Mouse (Mus musculus): ENCODE data around the gene Tmc6. TPM values are rescaled to one million over a fixed set of nuclear protein-coding genes. Genes with fewer than 3 reads are reported as not detected.
A peak's percentile ranks its signal among the peaks of the same experiment; 100 is the strongest.

Tmc6 gene
- polyA plus RNA-seq (2015; fragmentation: Nextera tagmentation; extraction: Ambion mirVana): 19.0 and 20.2 TPM in 2 replicates

- ATAC-seq: peak; percentile 13
- peak within 1 kb of the TSS; percentile 82 for H3K4me3 ChIP-seq (ENCODE audit: low read depth, low read length)
- peaks cover 27% of the 10 kb centered on the region for H3K4me1 ChIP-seq (ENCODE audit: insufficient read depth)
- no peaks in the 10 kb centered on the region for H3K27me3 ChIP-seq (ENCODE audit: insufficient read depth, low read length)
- peak within 1 kb of the TSS; percentile 97 for H3K4me2 ChIP-seq (ENCODE audit: low read depth, low read length)
- H3K36me3 ChIP-seq (replicated peaks; ENCODE audit: insufficient read depth, low read length): peaks cover 40% of the 10 kb centered on the region
- peak within 1 kb of the TSS; percentile 89 for H3K9ac ChIP-seq (replicated peaks)
- 14% methylated on average over 22 of the region's 24 CpGs for WGBS (ENCODE audit: insufficient replicate concordance)
- no peak; the same call in 1 of the 2 replicates for TF ChIP-seq EP300 (IDR thresholded peaks at IDR 0.05; ENCODE audit: low read depth)
- TF ChIP-seq CTCF (IDR thresholded peaks at IDR 0.05; ENCODE audit: low read depth): no peak
- no peaks in the 10 kb centered on the region for H3K9me3 ChIP-seq (ENCODE audit: low read length)
- H3K27ac ChIP-seq (ENCODE audit: low read depth): peak within 1 kb of the TSS; percentile 97
- DNase-seq: peak; percentile 80
Observed at GRCm38 (mm10) chr11:117781993-117782704, at the start of gene Tmc6, which contains the start of gene Tmc8. Gene Tmc6, minus strand, starts transcription at chr11:117782198. Gene Tmc8, plus strand, starts transcription at chr11:117782076.

DNA sequence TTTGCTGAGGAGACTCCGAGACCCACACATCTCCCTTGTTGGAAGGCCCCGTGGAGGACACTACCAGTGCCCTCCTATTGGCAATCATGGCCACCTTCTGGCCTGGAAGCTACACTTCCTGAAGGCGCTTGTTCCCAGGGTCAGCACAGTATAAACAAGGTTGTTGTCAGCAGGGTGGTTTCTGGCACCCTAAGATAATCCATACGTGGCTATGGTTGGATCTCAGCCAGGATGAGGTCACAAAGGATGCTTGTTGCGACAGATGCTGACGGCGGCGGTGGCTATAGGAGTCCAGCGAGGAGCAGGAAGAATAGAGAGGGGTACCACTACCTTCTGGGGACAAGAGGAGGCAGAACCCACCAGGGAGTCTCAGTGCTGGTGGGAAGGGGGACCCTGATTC is 48.4 kb upstream of the Tmc6 start:
- Histone ChIP-seq H3K27ac (ENCODE audit: low read depth) (peak overlapping the region; percentile 98), H3K4me2 (ENCODE audit: low read depth, low read length) (peak overlapping the region; percentile 94), H3K9ac (replicated peaks) (peak overlapping the region; percentile 91), H3K4me3 (ENCODE audit: low read depth, low read length) (peak overlapping the region; percentile 22), H3K4me1 (ENCODE audit: insufficient read depth) (peaks cover 73% of the 10 kb centered on the region), H3K9me3 (ENCODE audit: low read length) (no peaks in the 10 kb centered on the region), H3K27me3 (ENCODE audit: insufficient read depth, low read length) (no peaks in the 10 kb centered on the region), H3K36me3 (replicated peaks; ENCODE audit: insufficient read depth, low read length) (no peaks in the 10 kb centered on the region)
- TF ChIP-seq CTCF (IDR thresholded peaks at IDR 0.05; ENCODE audit: low read depth) (peak; percentile 28; the same call in 1 of the 2 replicates), EP300 (IDR thresholded peaks at IDR 0.05; ENCODE audit: low read depth) (peak; percentile 96)
- DNase-seq: peak; percentile 90
- 24% methylated on average over 9 of the region's 9 CpGs for WGBS (ENCODE audit: insufficient replicate concordance)
- peak; percentile 65 for ATAC-seq

DNA sequence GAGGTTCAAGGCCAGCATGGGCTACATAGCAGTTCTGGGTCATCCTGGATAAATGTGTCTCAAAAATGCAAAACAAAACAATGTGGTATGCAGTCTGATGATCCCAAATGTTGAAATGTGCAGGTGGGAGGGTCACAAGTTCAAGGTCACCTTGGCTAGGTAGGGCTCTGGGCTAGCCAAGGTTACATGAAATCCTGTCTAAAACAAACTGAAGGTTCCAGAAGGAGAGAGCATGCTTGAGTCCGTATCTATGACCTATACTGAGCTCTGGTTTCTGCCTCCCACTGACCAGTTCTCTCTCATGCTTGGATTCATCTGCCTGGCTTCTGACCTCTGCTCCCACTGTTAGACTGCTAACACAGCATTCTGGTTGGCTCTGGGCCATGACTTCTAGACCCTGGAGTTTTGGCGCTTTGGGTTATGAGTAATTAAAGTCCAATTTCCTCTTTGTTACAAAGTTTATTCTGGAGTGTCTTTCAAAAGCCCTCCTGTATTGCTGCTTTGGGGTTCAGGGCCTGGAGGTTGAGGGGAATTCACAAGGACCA is 47.7 kb upstream of the Tmc6 start:
- H3K4me2 ChIP-seq (ENCODE audit: low read depth, low read length): peak overlapping the region; percentile 94
- no peak overlapping the region for H3K4me3 ChIP-seq (ENCODE audit: low read depth, low read length)
- no peaks in the 10 kb centered on the region for H3K9me3 ChIP-seq (ENCODE audit: low read length)
- no peaks in the 10 kb centered on the region for H3K36me3 ChIP-seq (replicated peaks; ENCODE audit: insufficient read depth, low read length)
- H3K9ac ChIP-seq (replicated peaks): peak overlapping the region; percentile 91
- peak; percentile 65 for DNase-seq
- TF ChIP-seq EP300 (IDR thresholded peaks at IDR 0.05; ENCODE audit: low read depth): no peak
- no peak for TF ChIP-seq CTCF (IDR thresholded peaks at IDR 0.05; ENCODE audit: low read depth)
- 46% methylated on average over 2 of the region's 2 CpGs for WGBS (ENCODE audit: insufficient replicate concordance)
- peaks cover 75% of the 10 kb centered on the region for H3K4me1 ChIP-seq (ENCODE audit: insufficient read depth)
- peak; percentile 5; the same call in 1 of the 2 replicates for ATAC-seq
- H3K27me3 ChIP-seq (ENCODE audit: insufficient read depth, low read length): no peaks in the 10 kb centered on the region
- H3K27ac ChIP-seq (ENCODE audit: low read depth): peak overlapping the region; percentile 98

- ATAC-seq (peak; percentile 20), DNase-seq (peak; percentile 60)
- peak overlapping the region; percentile 98 for H3K27ac ChIP-seq (ENCODE audit: low read depth)
- no peaks in the 10 kb centered on the region for H3K9me3 ChIP-seq (ENCODE audit: low read length)
- peak overlapping the region; percentile 91 for H3K9ac ChIP-seq (replicated peaks)
- H3K4me3 ChIP-seq (ENCODE audit: low read depth, low read length): no peak overlapping the region
- 22% methylated on average over 9 of the region's 9 CpGs for WGBS (ENCODE audit: insufficient replicate concordance)
- 0 out of 2 replicates have a peak, but pooled peaks cover 3% of the 10 kb centered on the region for H3K36me3 ChIP-seq (replicated peaks; ENCODE audit: insufficient read depth, low read length)
- H3K27me3 ChIP-seq (ENCODE audit: insufficient read depth, low read length): no peaks in the 10 kb centered on the region
- TF ChIP-seq CTCF (IDR thresholded peaks at IDR 0.05; ENCODE audit: low read depth) (no peak), EP300 (IDR thresholded peaks at IDR 0.05; ENCODE audit: low read depth) (peak; percentile 50; the same call in 1 of the 2 replicates)
- peak overlapping the region; percentile 94 for H3K4me2 ChIP-seq (ENCODE audit: low read depth, low read length)
- peaks cover 79% of the 10 kb centered on the region for H3K4me1 ChIP-seq (ENCODE audit: insufficient read depth)
Observed at GRCm38 (mm10) chr11:117828888-117829604, 47.0 kb upstream of the Tmc6 start.

- no peak for ATAC-seq
- TF ChIP-seq CTCF (IDR thresholded peaks at IDR 0.05; ENCODE audit: low read depth): no peak
- H3K9me3 ChIP-seq (ENCODE audit: low read length): no peaks in the 10 kb centered on the region
- peak overlapping the region; percentile 98 for H3K27ac ChIP-seq (ENCODE audit: low read depth)
- peak; percentile 82 for DNase-seq
- H3K9ac ChIP-seq (replicated peaks): peak overlapping the region; percentile 91
- H3K4me2 ChIP-seq (ENCODE audit: low read depth, low read length): peak overlapping the region; percentile 94
- H3K4me3 ChIP-seq (ENCODE audit: low read depth, low read length): peak overlapping the region; percentile 79
- H3K36me3 ChIP-seq (replicated peaks; ENCODE audit: insufficient read depth, low read length): peaks cover 6% of the 10 kb centered on the region
- no peaks in the 10 kb centered on the region for H3K27me3 ChIP-seq (ENCODE audit: insufficient read depth, low read length)
- H3K4me1 ChIP-seq (ENCODE audit: insufficient read depth): peaks cover 87% of the 10 kb centered on the region
- 39% methylated on average over 18 of the region's 18 CpGs for WGBS (ENCODE audit: insufficient replicate concordance)
Observed at GRCm38 (mm10) chr11:117828149-117828887, 46.3 kb upstream of the Tmc6 start.

Measured in liver, postnatal 0 days (tissue).